Mouse (Mus musculus): ENCODE measurements at regions not wholly inside any gene's neighbourhood (a gene's known extent, or its start where the extent isn't known, plus 50 kb on each side); places are given as distances from the start of the nearest gene placed in this dataset.

DNA sequence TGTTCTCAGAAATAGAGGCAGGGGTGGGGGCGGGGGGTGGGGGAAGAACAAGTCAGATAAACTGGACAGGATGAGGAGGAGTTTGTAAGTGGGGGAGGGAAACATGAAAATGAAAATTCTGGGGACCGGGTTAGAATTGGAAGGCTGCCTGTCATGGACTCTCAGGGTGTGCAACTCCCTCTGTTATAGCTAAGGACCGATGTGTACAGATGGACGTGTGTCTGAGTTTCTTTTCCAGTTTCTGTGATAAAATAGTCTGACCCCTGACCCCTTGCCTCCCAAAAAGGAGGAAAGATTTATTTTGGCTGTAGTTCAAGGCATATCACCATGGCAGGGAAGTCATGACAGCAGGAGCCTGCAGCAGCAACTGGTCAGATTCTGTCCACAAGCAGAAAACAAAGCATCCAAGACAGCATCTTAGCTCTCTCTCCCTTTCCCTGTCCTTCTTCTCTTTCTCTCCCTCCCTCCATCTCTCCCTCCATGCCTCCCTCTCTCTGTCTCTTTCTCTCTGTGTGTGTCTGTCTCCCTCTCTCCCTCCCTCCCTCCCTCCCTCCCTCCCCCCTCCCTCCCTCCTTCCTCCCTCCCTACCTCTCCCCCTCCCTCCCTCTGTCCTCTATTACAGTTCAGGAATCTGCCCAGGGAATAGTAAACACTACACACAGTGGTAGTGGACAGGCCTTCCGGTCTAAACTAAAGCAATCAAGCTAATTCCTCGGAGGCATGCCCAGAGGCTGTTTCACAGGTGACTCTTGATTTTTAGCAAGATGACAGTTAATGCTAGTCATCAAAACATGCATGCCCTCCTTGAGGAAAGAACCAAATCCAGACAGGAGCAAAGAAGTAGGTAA is 941.3 kb downstream of the Mrps31 start:
- Histone ChIP-seq H3K27me3 (ENCODE audit: control insufficient read depth, insufficient read depth, low read length) (peaks cover 2% of the 10 kb centered on the region; the same call in 1 of the 2 replicates), H3K9ac (ENCODE audit: low read depth, low read length) (no peak overlapping the region), H3K36me3 (ENCODE audit: control insufficient read depth, insufficient read depth, low read length) (no peaks in the 10 kb centered on the region), H3K4me1 (ENCODE audit: control insufficient read depth, insufficient read depth, low read length) (no peaks in the 10 kb centered on the region), H3K4me3 (no peak overlapping the region), H3K27ac (no peak overlapping the region), H3K79me2 (replicated peaks; ENCODE audit: control insufficient read depth, insufficient read depth, low read length) (no peaks in the 10 kb centered on the region)
- no peak for TF ChIP-seq EP300 (IDR thresholded peaks at IDR 0.05; ENCODE audit: insufficient read depth, low read depth, low read length)
- no peak for TF ChIP-seq POLR2A (IDR thresholded peaks at IDR 0.05; ENCODE audit: insufficient read depth, low read depth, low read length)
- TF ChIP-seq CTCF (IDR thresholded peaks at IDR 0.05) = no peak
- 23% methylated on average over 6 of the region's 6 CpGs for WGBS
- intact Hi-C loops (cut with DNase I) = no loop called here
- DNase-seq = no peak

DNA sequence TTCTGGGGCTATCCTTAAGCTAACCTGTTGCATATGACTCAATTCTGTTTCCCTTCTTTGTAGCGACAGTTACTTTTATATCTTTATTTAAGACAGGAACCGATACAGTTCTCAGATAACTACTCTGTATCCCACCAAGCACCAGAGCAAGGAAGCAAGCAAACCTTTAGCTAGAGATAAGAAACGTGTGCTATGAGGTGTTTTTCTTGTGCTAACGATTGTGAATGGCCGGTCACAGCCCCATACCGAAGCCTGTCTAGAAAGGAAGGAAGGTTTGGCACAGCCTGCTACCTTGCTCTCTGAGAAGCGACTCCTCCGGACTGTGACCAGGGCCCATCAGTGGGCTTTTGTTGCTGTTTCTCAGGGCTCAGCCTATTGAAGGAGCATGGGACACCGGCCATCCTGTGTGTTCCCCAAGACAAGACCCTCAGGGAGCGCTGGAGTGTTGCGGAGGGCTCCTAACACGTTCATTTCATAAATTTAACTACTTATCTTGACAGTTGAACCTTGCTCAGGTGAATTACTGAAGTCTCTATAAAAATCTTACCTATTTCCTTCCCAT is 949.0 kb downstream of the Mrps31 start:
- Histone ChIP-seq H3K4me1 (ENCODE audit: control insufficient read depth, insufficient read depth, low read length) (no peaks in the 10 kb centered on the region), H3K9ac (ENCODE audit: low read depth, low read length) (no peak overlapping the region), H3K27ac (no peak overlapping the region), H3K4me3 (no peak overlapping the region), H3K27me3 (ENCODE audit: control insufficient read depth, insufficient read depth, low read length) (no peaks in the 10 kb centered on the region), H3K36me3 (ENCODE audit: control insufficient read depth, insufficient read depth, low read length) (no peaks in the 10 kb centered on the region), H3K79me2 (replicated peaks; ENCODE audit: control insufficient read depth, insufficient read depth, low read length) (no peaks in the 10 kb centered on the region)
- TF ChIP-seq CTCF (IDR thresholded peaks at IDR 0.05) = no peak
- TF ChIP-seq POLR2A (IDR thresholded peaks at IDR 0.05; ENCODE audit: insufficient read depth, low read depth, low read length) = no peak
- TF ChIP-seq EP300 (IDR thresholded peaks at IDR 0.05; ENCODE audit: insufficient read depth, low read depth, low read length) = no peak
- intact Hi-C loops (cut with DNase I) = no loop called here
- WGBS = 57% methylated on average over 12 of the region's 12 CpGs
- DNase-seq = no peak

DNA sequence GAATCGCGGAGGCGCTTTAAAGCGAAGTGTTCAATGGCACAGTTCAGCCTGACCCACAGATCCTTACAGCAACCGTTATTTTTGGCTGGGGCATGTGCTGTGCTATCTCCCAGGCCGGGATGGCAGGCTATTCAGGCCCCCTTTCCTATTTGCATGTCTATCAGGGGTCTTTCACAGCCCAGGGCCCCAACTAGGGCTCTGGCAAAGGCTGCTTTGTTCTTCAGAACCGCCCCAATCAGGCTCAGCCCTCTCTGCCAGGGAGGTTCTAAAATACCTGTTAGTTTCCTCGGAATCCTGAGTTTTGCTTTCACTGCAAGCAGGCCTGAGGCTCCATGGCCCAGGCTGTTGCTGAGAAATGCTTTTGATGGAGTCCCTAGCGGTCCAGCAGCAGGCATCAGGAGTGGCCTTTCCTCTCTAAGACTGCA is 949.7 kb downstream of the Mrps31 start:
- no peaks in the 10 kb centered on the region for H3K4me1 ChIP-seq (ENCODE audit: control insufficient read depth, insufficient read depth, low read length)
- H3K27me3 ChIP-seq (ENCODE audit: control insufficient read depth, insufficient read depth, low read length) = no peaks in the 10 kb centered on the region
- no peaks in the 10 kb centered on the region for H3K36me3 ChIP-seq (ENCODE audit: control insufficient read depth, insufficient read depth, low read length)
- DNase-seq = no peak
- TF ChIP-seq CTCF (IDR thresholded peaks at IDR 0.05) = no peak
- TF ChIP-seq POLR2A (IDR thresholded peaks at IDR 0.05; ENCODE audit: insufficient read depth, low read depth, low read length) = no peak
- no peak for TF ChIP-seq EP300 (IDR thresholded peaks at IDR 0.05; ENCODE audit: insufficient read depth, low read depth, low read length)
- H3K4me3 ChIP-seq = no peak overlapping the region
- intact Hi-C loops (cut with DNase I) = no loop called here
- no peaks in the 10 kb centered on the region for H3K79me2 ChIP-seq (replicated peaks; ENCODE audit: control insufficient read depth, insufficient read depth, low read length)
- 42% methylated on average over 9 of the region's 9 CpGs for WGBS
- H3K27ac ChIP-seq = no peak overlapping the region
- H3K9ac ChIP-seq (ENCODE audit: low read depth, low read length) = no peak overlapping the region
